Mouse (Mus musculus): ENCODE measurements around the gene Fbp1.
"Not testable (repeated sequence)": the region's sequence is repeated elsewhere in the genome, so short reads cannot be mapped to it uniquely, and the experiment has no call there.

Fbp1 gene

DNA sequence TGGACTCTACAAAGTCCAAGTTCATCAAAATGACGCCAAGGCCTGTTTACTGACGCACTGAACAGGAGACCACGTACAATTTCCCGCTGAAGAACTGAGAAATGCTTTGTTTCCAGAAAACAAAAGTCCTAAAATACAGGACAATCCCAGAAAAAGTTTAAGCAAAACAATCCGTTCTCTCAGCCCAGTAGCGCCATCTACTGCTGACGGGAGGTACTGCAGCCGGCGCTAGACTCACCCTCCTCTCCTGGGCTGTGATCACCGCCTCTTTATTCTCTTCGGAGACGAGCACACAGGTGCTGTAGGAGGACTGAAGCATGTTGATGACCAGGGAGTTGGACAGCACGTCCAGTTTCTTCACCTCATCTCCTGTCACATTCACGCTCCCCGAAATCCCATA, 33.4 kb downstream of the Fbp1 start:
- DNase-seq (ENCODE audit: low spot score in 2 of 2): peak; percentile 19 to 53

- no peak for DNase-seq (ENCODE audit: low spot score in 2 of 2)
Observed at GRCm38 (mm10) chr13:62833341-62833740, 54.7 kb downstream of the Fbp1 start.

DNA sequence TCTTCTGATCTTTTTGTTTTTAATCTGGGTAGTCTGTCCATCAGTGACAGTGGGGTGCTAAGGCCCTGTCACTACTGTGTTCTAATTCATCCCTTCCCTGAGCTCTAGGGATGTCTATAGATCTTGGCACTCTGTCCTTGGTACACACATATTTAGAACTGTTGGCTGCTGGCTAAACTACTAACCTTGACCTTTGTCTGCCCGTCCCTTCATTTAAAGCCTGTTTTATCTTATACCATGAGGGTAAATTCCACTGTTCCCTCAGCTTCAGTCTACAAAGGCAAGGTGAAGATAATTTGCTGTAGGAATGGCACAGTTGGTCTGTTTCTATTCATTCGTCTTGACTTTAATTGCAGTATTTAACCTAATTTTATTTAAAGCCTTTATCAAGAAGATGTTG, 55.8 kb downstream of the Fbp1 start:
- DNase-seq (ENCODE audit: low spot score in 2 of 2): no peak

- DNase-seq (ENCODE audit: low spot score in 2 of 2): not testable (repeated sequence)
Observed at GRCm38 (mm10) chr13:62815705-62816104, 72.4 kb downstream of the Fbp1 start.

Measured in heart, adult 9 months (tissue).